ENCODE assay signal across 18 mouse cellular contexts in the genomic region with DNA sequence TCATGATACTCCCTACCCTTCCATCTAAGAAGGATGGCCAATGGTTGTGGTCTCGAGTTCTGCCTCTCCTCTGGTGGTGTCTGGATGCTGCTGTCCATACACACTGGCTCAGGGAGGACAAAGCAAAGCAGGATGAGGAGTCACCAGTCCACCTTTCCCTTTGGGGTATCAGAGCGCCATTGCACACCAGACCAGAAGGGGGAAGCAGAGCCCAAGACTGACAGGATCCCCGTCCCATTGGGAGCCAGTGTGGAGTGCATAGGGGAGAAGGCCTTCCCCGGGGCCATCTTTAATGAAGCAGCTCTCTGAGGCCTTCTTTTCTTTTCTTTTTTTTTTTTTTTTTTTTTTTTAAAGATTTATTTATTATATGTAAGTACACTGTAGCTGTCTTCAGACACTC. TPM values are rescaled to one million over a fixed set of nuclear protein-coding genes. Genes with fewer than 3 reads are reported as not detected.
DNase-seq lines count a peak whose midpoint lies in the region; ATAC-seq and TF ChIP-seq lines count a peak whose summit lies in the region.
"Had no signal": no experiment of that assay in that cellular context is flagged by ENCODE, and none has a peak within 500 bp of the region (broad histone marks: within the 10 kb centered on the region; RNA-seq: fewer than 3 reads in every experiment).

No protein-coding gene starts in this region.

- ATAC-seq in intestine, postnatal 0 days = no peak
- no peak for ATAC-seq in intestine, embryonic 16.5 days
- no peak for ATAC-seq in midbrain, postnatal 0 days (ENCODE audit: low FRiP score)
- no peak for ATAC-seq in midbrain, embryonic 11.5 days (ENCODE audit: low FRiP score)
- ATAC-seq: CD4-positive, CD25-positive, alpha-beta regulatory T cell, adult 4 months; forebrain, embryonic 15.5 days; midbrain, embryonic 13.5 days had no signal

- no peak overlapping the region for H3K9ac ChIP-seq in intestine, postnatal 0 days (ENCODE audit: low read depth, low read length)
- H3K9ac ChIP-seq in intestine, embryonic 16.5 days (ENCODE audit: low read depth, low read length) = no peak overlapping the region
- no peak overlapping the region for H3K9ac ChIP-seq in midbrain, postnatal 0 days (replicated peaks; ENCODE audit: low read length, poor library complexity, severe bottlenecking)
- no peak overlapping the region for H3K9ac ChIP-seq in midbrain, embryonic 11.5 days (ENCODE audit: low read length)
- H3K9ac ChIP-seq: forebrain, embryonic 15.5 days; midbrain, embryonic 13.5 days had no signal

- H3K4me2 ChIP-seq in intestine, postnatal 0 days (replicated peaks; ENCODE audit: low read depth) = no peak overlapping the region
- H3K4me2 ChIP-seq in intestine, embryonic 16.5 days (ENCODE audit: low read depth, low read length) = no peak overlapping the region
- H3K4me2 ChIP-seq in midbrain, postnatal 0 days (ENCODE audit: low read depth, low read length, poor library complexity, severe bottlenecking) = no peak overlapping the region
- H3K4me2 ChIP-seq in midbrain, embryonic 11.5 days = no peak overlapping the region
- H3K4me2 ChIP-seq: forebrain, embryonic 15.5 days; heart, embryonic 11.5 days; midbrain, embryonic 13.5 days had no signal

- peak; percentile 49 for TF ChIP-seq CTCF in intestine, postnatal 0 days (IDR thresholded peaks at IDR 0.05; ENCODE audit: low read depth)
- 0 out of 2 replicates have a peak, but pooled peaks have one; percentile 13 for TF ChIP-seq CTCF in midbrain, postnatal 0 days (IDR thresholded peaks at IDR 0.05)

- 56% methylated on average over 4 of the region's 4 CpGs for WGBS in intestine, postnatal 0 days
- 58% methylated on average over 4 of the region's 4 CpGs for WGBS in intestine, embryonic 16.5 days
- WGBS in midbrain, postnatal 0 days = 51% methylated on average over 4 of the region's 4 CpGs
- WGBS in midbrain, embryonic 11.5 days = 67% methylated on average over 4 of the region's 4 CpGs

- no peaks in the 10 kb centered on the region for H3K4me1 ChIP-seq in intestine, postnatal 0 days (replicated peaks; ENCODE audit: control insufficient read depth, insufficient read depth, low read length)
- no peaks in the 10 kb centered on the region for H3K4me1 ChIP-seq in intestine, embryonic 16.5 days (ENCODE audit: control insufficient read depth, insufficient read depth, low read length)
- H3K4me1 ChIP-seq in midbrain, postnatal 0 days (ENCODE audit: insufficient read depth, low read length) = no peaks in the 10 kb centered on the region
- no peaks in the 10 kb centered on the region for H3K4me1 ChIP-seq in midbrain, embryonic 11.5 days (ENCODE audit: control insufficient read depth, insufficient read depth, low read length)
- H3K4me1 ChIP-seq: forebrain, embryonic 15.5 days; midbrain, embryonic 13.5 days had no signal

- H3K9me3 ChIP-seq in intestine, postnatal 0 days (ENCODE audit: control insufficient read depth) = no peaks in the 10 kb centered on the region
- no peaks in the 10 kb centered on the region for H3K9me3 ChIP-seq in intestine, embryonic 16.5 days (ENCODE audit: control insufficient read depth, low read length)
- no peaks in the 10 kb centered on the region for H3K9me3 ChIP-seq in midbrain, postnatal 0 days (ENCODE audit: low read length)
- no peaks in the 10 kb centered on the region for H3K9me3 ChIP-seq in midbrain, embryonic 11.5 days (ENCODE audit: control insufficient read depth, low read length)
- H3K9me3 ChIP-seq: forebrain, embryonic 15.5 days; midbrain, embryonic 13.5 days had no signal

- no peak for DNase-seq in midbrain, postnatal 0 days (ENCODE audit: low spot score)
- DNase-seq in midbrain, embryonic 11.5 days (ENCODE audit: low spot score, missing footprints) = no peak
- DNase-seq in R1 (ENCODE audit: low read depth, low spot score) = peak; percentile 23
- DNase-seq in thymus, postnatal 10 days (ENCODE audit: low spot score in 2 of 2) = no peak
- DNase-seq in thymus, postnatal 25 days = no peak
- DNase-seq: adrenal gland, adult 2 months; cerebellum, adult 8-10 months; heart, postnatal 36 days; lung, postnatal 10 days had no signal

- no peak overlapping the region for H3K27ac ChIP-seq in intestine, postnatal 0 days (ENCODE audit: low read depth, low read length)
- no peak overlapping the region for H3K27ac ChIP-seq in intestine, embryonic 16.5 days (ENCODE audit: low read length)
- H3K27ac ChIP-seq in midbrain, postnatal 0 days (ENCODE audit: low read depth, low read length) = no peak overlapping the region
- no peak overlapping the region for H3K27ac ChIP-seq in midbrain, embryonic 11.5 days (ENCODE audit: low read depth, low read length)
- H3K27ac ChIP-seq: forebrain, embryonic 15.5 days; midbrain, embryonic 13.5 days had no signal

- H3K36me3 ChIP-seq in intestine, postnatal 0 days (ENCODE audit: control insufficient read depth, insufficient read depth) = no peaks in the 10 kb centered on the region
- H3K36me3 ChIP-seq in intestine, embryonic 16.5 days (ENCODE audit: control insufficient read depth, insufficient read depth, low read length) = no peaks in the 10 kb centered on the region
- no peaks in the 10 kb centered on the region for H3K36me3 ChIP-seq in midbrain, postnatal 0 days (ENCODE audit: insufficient read depth, low read length)
- H3K36me3 ChIP-seq in midbrain, embryonic 11.5 days (ENCODE audit: control insufficient read depth, insufficient read depth, low read length) = no peaks in the 10 kb centered on the region
- H3K36me3 ChIP-seq: forebrain, embryonic 15.5 days; midbrain, embryonic 13.5 days had no signal

- H3K4me3 ChIP-seq in intestine, postnatal 0 days (ENCODE audit: low read depth, low read length) = no peak overlapping the region
- no peak overlapping the region for H3K4me3 ChIP-seq in intestine, embryonic 16.5 days (ENCODE audit: low read length)
- no peak overlapping the region for H3K4me3 ChIP-seq in midbrain, postnatal 0 days (ENCODE audit: low read depth, low read length)
- H3K4me3 ChIP-seq in midbrain, embryonic 11.5 days (ENCODE audit: low read depth, low read length) = no peak overlapping the region
- H3K4me3 ChIP-seq: forebrain, embryonic 15.5 days; midbrain, embryonic 13.5 days had no signal

- no peaks in the 10 kb centered on the region for H3K27me3 ChIP-seq in intestine, postnatal 0 days (replicated peaks; ENCODE audit: control insufficient read depth, insufficient read depth, low read length)
- H3K27me3 ChIP-seq in intestine, embryonic 16.5 days (replicated peaks; ENCODE audit: control insufficient read depth, insufficient read depth, low read length) = no peaks in the 10 kb centered on the region
- no peaks in the 10 kb centered on the region for H3K27me3 ChIP-seq in midbrain, postnatal 0 days (ENCODE audit: insufficient read depth, low read length)
- no peaks in the 10 kb centered on the region for H3K27me3 ChIP-seq in midbrain, embryonic 11.5 days (ENCODE audit: control insufficient read depth, insufficient read depth, low read length)
- H3K27me3 ChIP-seq: forebrain, embryonic 15.5 days; midbrain, embryonic 13.5 days had no signal

RNA-seq across cellular contexts. Expression of gene Ccdc27, which starts 10.6 kb away (rescaled TPM):
- 0.05 TPM in 1 of 2 replicates, not detected in the other for polyA plus RNA-seq in intestine, postnatal 0 days (2015; fragmentation: Nextera tagmentation; extraction: Ambion mirVana)
- not detected in 2 replicates for polyA plus RNA-seq in intestine, embryonic 16.5 days (2015; fragmentation: Nextera tagmentation; extraction: Ambion mirVana)
- not detected in 2 replicates for total RNA-seq in midbrain, postnatal 0 days (2014; rRNA removed)
- polyA plus RNA-seq in midbrain, postnatal 0 days (2015; fragmentation: Nextera tagmentation; extraction: Ambion mirVana) = not detected in 2 replicates
- not detected in 2 replicates for polyA plus RNA-seq in midbrain, embryonic 11.5 days (2014; fragmentation: Nextera tagmentation; extraction: Ambion mirVana)
- total RNA-seq: adrenal gland, adult 2 months; gastrocnemius, adult 8-10 months; heart, postnatal 36 days had no signal
- polyA plus RNA-seq: adrenal gland, adult 2 months; CD4-positive, CD25-positive, alpha-beta regulatory T cell, adult 4 months; forebrain, embryonic 15.5 days; heart, embryonic 11.5 days; limb, embryonic 14.5 days; midbrain, embryonic 13.5 days; urinary bladder, adult 2 months had no signal

RNA-seq across cellular contexts. Expression of gene Smim1, which starts 27.0 kb away (rescaled TPM):
- polyA plus RNA-seq in intestine, postnatal 0 days (2015; fragmentation: Nextera tagmentation; extraction: Ambion mirVana) = 160 and 174 TPM in 2 replicates
- 183 and 196 TPM in 2 replicates for polyA plus RNA-seq in intestine, embryonic 16.5 days (2015; fragmentation: Nextera tagmentation; extraction: Ambion mirVana)
- total RNA-seq in midbrain, postnatal 0 days (2014; rRNA removed) = 13.4 and 20.6 TPM in 2 replicates
- 12.9 and 14.6 TPM in 2 replicates for polyA plus RNA-seq in midbrain, postnatal 0 days (2015; fragmentation: Nextera tagmentation; extraction: Ambion mirVana)
- polyA plus RNA-seq in midbrain, embryonic 11.5 days (2014; fragmentation: Nextera tagmentation; extraction: Ambion mirVana) = 9.5 and 10.9 TPM in 2 replicates

RNA-seq across cellular contexts. Expression of gene Lrrc47, which starts 41.5 kb away (rescaled TPM):
- 13.1 and 15.8 TPM in 2 replicates for polyA plus RNA-seq in intestine, postnatal 0 days (2015; fragmentation: Nextera tagmentation; extraction: Ambion mirVana)
- 10.1 and 15.2 TPM in 2 replicates for polyA plus RNA-seq in intestine, embryonic 16.5 days (2015; fragmentation: Nextera tagmentation; extraction: Ambion mirVana)
- 24.9 and 28.1 TPM in 2 replicates for total RNA-seq in midbrain, postnatal 0 days (2014; rRNA removed)
- 15.8 and 22.6 TPM in 2 replicates for polyA plus RNA-seq in midbrain, postnatal 0 days (2015; fragmentation: Nextera tagmentation; extraction: Ambion mirVana)
- 10.9 and 13.7 TPM in 2 replicates for polyA plus RNA-seq in midbrain, embryonic 11.5 days (2014; fragmentation: Nextera tagmentation; extraction: Ambion mirVana)

Comparison
In these comparisons a context has a peak if more than half of its experiments do, and no peak if none do; other contexts are left out.
1. RNA of gene Smim1, which starts 27.0 kb away (polyA plus RNA-seq): 183 to 196 TPM in intestine, embryonic 16.5 days and 160 to 174 TPM in intestine, postnatal 0 days; 12.9 to 14.6 TPM in midbrain, postnatal 0 days and 9.5 to 10.9 TPM in midbrain, embryonic 11.5 days; every median in the first group is over 10 times any median in the second.